Mouse (Mus musculus): ENCODE measurements around the gene Tmbim6.

- TF ChIP-seq TAL1 (conservative IDR thresholded peaks at IDR 0.05; ENCODE audit: low read depth, low read length) (no peak), CTCF (IDR thresholded peaks at IDR 0.05; ENCODE audit: low read depth, low read length) (no peak), GATA1 (IDR thresholded peaks at IDR 0.05; ENCODE audit: borderline replicate concordance, low read length) (no peak), POLR2AphosphoS5 (IDR thresholded peaks at IDR 0.05; ENCODE audit: insufficient replicate concordance, low read depth, low read length) (no peak), GATA2 (IDR thresholded peaks at IDR 0.05; ENCODE audit: borderline replicate concordance, low read depth, low read length) (no peak)
These were observed 12.5 kb downstream of the Tmbim6 start for GRCm38 (mm10) chr15:99405150-99405549.
